Mouse (Mus musculus) gastrocnemius, postnatal 4 days (tissue): ENCODE measurements at regions not wholly inside any gene's neighbourhood (a gene's known extent, or its start where the extent isn't known, plus 50 kb on each side); places are given as distances from the start of the nearest gene placed in this dataset.

Source experiments
- DNase-seq, 2 experiments: peaks; one replicate each; pipeline ENCODE4 v3.0.0; 2021 to 2022; ENCODE audit warnings: low spot score in 2 of 2, mixed read lengths in 2 of 2

DNA sequence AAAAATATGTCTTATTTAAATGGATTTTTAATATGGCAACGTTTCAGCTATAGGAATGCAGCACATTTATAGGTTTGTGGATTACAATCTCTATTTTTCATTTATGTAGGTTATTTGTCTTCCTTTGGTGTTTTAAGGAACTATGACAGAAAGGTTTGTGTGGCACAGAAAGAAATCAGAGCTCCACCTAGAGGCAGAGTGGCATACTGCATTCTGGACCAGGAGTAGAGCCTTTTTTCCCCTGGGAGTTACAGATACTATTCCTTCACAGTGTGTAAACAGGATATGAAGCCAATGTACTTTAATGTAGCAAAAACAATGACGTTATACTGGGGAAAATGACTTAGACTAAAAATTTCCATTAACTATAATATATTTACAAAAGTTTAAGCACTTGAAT, 94.9 kb upstream of the St8sia4 start:
- DNase-seq = peak in 1 of 2 experiments; percentile 39

DNA sequence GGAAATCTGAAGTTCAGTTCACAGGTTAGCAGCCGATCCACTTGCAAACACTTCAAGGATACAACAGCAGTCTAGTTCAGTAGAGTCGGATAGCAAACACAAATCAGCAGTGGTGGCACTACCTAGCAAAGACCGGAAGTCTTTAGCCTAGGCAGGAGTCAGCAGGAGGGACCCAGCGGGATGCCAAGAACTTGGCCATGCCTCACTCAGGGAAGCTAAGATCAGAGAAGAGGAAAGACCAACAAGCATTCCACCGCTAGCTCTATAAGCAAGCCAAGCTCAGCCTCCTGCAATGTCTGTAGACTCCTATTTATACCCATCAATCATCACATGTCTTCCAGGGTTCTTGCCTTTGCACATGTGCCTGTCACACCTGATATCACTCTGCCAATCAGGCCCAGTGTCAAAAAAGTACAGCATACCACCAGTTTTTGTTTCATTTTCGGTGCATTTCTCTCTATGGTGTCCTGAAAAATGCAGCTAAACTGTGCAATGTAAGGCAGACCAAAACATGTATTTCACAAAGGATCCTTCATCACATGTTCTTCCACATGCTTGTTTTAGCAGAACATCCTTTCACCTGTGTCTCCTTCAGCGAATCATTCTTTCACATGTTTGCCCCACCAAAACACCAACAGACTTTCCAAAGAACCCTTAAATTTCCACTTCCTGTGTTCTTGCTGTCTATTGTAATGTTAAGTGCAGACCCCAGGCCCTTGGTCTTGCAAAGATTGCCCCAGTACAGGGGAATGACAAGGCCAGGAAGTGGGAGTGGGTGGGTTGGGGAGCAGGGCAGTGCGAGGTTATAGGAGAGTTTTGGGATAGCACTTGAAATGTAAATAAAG, 86.9 kb upstream of the St8sia4 start:
- DNase-seq = no peak

DNA sequence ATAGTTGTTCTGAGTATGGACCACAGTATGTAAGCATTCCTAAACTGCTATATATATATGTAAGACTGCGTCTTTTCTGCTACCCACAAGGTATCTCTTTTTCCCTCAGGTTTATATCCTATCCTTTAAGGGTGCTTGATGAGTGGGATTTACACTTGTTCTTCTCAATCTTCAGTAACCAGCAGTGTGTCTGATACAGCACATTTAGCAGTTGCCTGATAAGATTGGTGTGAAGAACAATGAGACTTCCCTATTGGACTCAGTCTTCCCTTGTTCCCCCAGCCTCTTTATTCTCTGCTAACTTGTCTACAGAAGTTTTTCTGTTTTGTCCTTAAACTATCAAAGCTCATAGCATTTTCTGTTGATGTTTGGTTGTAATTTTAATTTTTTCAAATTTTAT, 86.1 kb upstream of the St8sia4 start:
- no peak for DNase-seq

DNA sequence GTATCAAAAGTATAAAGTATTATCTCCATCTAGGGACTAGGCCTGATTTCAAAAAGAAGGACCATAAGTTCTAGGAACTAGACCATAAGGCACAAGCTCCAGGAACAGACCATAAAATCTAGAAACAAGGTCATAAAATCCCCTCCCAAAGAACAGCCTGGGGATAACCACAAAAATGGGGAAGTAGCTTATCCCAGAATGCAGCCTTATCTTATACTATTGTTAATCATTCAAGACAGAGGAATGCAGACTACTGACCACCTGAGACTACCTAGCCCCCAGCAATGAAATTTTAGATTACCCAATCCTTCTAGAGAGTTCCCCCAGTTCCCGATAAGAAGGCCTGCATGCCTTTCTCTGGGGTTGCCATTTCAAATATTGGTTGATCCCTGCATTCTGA, 81.6 kb upstream of the St8sia4 start:
- DNase-seq = no peak

DNA sequence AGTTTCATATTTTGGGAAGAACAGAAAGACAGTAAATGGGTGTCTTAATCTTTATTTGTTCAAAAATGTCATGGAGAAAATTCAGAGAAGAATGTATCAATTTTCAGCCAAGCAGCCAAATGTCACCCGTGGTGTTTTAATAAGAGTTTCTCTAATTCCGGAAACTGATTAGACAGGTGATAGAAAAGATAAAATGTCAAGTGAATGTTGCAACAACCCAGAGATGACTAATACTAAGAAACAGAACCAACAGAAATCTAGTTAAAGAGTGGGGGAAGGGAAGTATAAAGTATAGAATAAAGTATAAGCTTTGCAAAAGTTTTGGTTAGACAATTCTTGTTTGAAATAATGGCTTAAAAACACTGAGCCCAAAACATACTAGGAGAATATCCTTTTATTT, 79.9 kb upstream of the St8sia4 start:
- no peak for DNase-seq

DNA sequence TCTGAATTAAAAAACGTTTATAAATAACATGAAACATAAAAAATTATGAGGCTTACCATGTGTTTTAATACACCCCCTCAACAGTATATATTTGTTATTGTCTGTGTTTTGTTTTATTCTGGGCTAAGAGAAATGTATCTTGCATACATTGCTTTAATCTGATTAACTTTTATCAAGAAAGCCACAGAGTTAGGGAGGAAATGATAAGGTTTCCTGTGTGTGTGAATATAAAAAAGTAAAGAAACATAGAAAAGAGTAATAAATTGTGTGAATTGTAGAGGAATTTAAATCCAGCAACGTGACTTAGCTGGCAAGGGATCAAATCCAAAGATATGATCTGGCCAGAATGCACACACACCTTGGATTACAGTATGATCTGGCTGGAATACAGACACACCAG, 77.1 kb upstream of the St8sia4 start:
- DNase-seq = no peak

DNA sequence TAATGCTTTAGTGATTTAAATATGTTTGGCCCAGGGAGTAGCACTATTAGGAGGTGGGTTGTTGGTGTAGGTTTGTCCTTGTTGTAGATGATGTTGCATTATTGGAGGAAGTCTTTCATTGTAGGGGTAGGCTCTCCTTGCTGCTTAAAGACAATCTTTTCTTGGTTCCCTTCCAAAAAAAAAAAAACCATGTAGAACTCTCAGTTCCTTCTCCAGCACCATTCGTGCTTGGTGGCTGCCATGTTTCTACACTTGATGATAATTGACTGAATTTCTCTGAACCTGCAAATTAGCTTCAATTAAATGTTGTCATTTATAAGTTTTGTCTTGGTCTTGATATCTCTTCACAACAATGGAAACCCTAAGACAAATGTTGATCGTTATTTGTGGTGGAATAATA, 76.0 kb upstream of the St8sia4 start:
- no peak for DNase-seq

DNA sequence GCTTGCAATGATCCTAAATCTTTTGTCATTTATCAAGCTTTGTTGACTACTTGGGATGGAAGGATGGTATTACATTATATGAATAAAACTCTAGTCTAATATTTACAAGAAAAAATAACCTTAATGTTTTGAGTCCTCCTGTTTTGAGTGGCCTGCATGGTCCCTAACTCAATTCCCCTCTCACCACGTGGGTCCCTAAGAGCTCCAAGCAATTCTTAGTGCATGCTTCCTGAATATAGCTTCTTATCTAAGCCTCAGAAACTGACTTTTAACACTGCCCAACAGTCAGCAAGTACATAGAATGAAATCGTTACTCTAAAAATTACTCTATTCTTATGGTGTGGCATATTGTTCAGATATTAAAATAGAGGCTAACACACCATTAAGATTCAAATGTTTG, 52.1 kb upstream of the St8sia4 start:
- no peak for DNase-seq

DNA sequence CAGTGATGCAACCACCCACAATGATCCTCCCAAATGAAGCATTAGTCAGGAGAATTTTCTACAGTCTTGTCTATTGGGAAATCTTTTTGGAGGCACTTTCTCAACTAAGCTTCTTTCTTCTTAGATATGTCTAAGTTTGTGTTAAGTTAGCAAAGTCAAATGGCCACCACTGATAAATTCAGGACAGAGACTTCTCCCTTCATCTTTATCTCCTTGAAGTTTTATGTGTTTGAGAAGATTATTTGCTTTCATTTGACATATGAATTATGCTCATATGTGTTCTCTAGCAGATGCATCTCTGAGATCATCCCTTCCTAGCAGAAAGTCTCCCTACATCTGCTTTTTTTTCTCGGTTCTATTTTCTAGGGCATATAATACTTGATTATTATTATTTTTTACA, 51.4 kb upstream of the St8sia4 start:
- no peak for DNase-seq
